Mouse (Mus musculus): ENCODE measurements around the gene Fam83f.
A peak's percentile ranks its signal among the peaks of the same experiment; 100 is the strongest.

Gene Fam83f

DNA sequence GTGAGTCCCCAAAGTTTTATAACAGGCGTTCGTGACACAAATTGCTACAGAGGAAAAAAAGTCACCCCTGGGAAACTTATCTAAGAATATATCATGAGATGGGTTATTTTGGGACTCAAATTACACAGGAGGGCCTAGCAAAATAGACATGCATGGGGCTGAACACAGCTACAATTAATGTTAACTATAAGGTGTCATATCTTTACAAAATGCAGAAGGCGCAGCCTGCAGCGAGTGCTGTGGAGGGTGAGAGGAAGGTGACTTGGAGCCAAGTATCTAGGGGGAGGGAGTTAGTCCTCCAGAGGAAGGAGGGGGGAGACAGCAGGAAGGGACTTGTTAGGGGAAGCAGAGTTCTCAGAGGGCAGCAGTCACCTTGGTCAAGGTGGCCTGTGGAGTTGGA, 7.2 kb upstream of the Fam83f start:
- DNase-seq (ENCODE audit: low spot score in 2 of 2): no peak

DNA sequence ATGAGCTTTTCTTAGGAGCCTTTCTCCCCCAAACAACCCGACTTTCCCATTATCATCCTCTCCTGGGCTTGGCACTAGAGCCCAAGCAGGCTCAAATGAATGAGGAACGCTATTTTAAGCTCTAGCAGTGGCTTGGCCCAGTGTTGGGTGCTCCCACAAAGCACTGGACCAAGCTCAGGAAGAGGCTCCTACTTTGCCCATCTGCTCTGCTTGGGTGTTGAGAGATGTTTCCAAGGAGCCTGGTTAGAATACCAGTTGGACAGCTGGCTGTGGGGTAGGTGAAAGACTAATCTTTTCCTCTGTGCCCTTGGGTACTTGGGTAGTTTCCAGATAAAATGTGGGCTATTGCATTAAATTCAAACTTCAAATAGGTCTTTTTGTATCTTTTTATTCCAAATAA, 1.2 kb downstream of the Fam83f start:
- no peak for DNase-seq (ENCODE audit: low spot score in 2 of 2)

DNA sequence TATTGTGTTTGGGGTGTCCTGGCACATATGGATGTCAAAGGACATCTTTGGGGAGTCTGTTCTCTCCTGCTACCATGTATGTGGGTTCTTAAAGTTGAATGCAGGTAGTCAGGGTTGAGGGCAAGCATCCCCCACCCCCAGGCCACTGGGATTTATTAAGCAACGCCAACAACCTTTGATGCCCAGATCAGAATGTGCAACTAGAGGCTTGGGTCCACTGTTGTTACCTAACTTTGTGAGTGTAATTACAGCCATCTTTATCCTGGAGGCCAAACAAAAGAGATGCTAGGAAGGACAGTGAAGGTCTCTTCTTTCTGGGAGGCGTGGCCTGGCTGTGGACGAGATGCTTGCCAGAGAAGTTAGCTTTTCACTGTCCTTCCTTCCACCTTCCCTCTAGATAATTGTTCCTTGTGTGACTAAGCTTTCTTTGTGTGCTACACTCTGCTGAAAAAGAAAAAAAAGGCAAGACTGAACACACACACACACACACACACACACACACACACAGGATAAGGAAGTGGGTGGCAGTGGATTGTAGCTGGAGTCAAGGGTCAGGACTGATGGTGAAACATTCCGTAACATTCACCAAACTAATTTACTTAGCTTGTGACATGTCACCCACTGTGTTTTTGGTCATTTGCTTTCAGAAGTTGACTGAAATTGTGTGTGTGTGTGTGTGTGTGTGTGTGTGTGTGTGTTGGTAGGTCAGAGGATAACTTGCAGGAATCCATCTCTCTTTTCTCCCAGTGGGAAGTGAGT, 1.9 kb downstream of the Fam83f start:
- no peak for DNase-seq (ENCODE audit: low spot score in 2 of 2)

DNA sequence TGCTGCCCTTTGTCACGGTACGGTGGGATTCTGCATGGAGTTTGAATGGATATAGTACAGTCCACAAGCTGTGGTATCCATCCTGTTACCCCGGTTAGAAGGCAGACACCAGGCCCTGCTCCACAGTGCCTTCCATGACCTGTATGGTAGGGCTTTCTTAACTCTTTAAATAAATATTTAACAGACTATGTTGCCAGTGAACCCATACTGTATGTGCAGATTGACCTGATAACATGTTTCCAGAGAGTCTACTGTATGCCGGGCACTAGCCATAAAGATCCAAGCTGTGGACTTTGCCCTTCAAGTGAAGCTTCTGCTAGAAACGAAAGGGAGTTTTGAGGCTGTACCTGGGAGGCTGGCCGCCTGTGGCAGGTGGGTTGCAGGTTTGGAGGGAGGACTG, 3.1 kb downstream of the Fam83f start:
- DNase-seq (ENCODE audit: low spot score in 2 of 2): no peak

DNA sequence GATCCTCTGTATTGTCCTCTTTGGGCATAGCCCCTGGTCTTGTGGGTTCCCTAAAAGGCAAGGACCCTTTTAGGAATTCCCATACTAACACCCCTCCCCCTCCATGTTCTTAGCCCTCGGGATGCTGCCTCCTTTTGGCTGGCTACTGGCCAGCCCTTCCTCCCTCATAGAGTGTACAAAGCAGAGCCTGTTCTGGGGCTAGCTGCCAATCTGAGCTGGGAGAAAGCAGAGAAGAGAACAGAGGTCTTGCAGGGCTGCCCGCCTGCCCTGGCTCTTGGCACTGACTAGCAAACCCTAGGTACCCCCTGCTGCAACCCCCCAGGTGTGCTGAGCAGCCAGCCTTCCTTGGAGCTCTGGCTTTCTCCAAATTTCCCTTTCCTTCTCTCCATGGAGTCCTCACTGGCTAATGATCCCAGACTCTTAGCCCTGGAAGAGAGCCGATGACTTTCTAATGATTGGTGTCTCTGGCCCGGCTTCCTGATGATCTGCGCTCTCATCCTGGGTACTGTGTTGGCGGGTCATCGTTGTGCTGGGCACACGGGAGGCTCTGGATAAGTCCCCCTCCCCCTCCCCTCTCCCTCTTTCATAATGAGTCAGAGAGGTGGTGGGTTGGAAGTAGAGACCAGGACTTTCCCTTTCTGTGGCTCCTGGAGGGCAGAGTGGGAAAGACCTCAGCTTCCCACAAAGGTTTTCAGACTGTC, 8.0 kb downstream of the Fam83f start:
- DNase-seq (ENCODE audit: low spot score in 2 of 2): no peak

DNA sequence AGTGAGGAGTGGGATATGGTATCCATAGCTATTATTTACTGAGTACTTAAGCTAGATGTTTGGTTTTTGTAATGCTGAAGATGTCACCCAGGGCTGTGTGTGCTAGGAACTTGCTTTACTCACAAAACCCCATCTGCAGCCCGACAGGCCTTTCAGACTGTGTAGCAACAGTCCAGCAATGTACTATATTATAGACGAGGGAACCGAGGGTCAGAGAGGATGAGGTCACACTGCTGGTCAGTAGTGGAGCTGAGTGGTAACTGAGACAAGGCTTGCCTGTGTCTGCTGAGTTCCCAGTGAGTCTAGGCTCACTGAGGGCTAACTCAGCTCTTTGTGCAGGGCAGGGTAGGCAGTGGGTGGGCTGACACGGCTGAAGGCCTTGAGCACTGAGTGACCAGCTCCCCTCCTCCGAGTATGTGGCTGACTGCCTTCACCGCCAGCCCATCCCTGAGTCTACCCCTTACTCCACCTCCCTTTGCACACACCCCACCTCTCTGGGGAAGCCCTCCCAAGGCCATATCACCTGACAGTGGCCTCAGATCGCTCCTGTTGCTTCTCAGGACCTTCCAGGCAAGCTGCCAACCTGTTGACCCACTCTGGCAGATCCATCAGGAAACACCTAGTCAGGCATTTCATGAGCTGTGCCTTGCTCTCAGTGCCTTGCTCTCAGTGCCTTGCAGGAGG, 8.8 kb downstream of the Fam83f start:
- no peak for DNase-seq (ENCODE audit: low spot score in 2 of 2)

DNA sequence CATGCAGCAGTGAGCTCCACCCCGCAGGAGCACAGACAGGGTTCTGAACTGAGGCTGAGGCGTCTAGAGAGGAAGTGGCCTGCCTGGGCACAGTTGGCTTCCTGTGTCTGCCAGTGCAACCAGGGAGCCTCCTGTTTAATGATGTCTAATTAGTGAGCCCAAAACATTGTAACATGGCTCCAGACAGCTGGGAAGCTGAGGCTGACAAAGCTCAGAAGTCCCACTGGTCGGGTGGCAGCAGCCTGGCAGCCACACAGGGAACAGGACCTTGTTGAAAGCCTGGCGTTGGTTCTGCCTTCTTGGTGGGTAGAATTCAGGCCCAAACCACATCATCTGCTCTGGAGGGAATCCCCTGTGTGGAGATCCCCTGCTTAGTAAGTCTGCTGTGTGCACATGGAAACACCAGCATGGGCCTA, 9.8 kb downstream of the Fam83f start:
- peak; percentile 76 to 78 for DNase-seq (ENCODE audit: low spot score in 2 of 2)

DNA sequence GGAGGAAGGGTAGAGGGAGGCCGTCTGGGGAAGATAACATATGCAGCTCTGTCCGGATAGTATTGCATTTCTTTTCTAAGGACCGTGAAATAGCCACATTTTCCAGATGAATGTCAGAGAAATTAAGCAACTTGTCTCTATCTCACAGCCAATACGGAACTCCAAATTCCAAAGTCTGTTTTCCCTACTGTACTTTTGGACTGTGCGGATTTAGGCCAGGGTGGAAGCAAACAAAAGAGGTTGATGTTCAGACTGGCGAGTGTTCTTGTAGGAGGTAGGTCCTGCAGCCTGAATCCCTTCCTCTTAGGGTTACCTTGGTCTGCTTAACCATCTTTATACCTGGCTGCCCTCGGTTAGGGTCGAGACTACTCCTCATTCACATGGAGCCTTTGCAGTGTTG, 10.7 kb downstream of the Fam83f start:
- no peak for DNase-seq (ENCODE audit: low spot score in 2 of 2)

DNA sequence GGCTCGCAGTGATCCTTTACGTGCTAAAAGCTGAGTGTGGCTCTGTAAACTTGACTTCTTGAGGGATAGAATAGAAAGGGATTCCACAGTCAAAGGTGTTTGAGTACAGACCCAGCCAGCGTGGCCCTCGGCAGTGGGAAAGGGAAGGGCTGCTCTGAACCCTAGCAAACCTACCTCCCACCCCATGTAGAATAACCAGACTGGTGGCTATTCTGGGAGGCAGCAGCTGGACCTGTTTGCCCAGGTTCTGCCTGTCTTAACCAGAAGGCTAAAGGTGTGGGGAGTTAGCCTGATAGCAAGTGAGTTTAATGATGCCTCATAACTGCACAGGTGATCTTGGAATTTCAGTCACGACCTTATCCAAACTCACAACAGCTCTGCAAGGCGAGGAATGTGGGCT, 11.5 kb downstream of the Fam83f start:
- no peak for DNase-seq (ENCODE audit: low spot score in 2 of 2)

DNA sequence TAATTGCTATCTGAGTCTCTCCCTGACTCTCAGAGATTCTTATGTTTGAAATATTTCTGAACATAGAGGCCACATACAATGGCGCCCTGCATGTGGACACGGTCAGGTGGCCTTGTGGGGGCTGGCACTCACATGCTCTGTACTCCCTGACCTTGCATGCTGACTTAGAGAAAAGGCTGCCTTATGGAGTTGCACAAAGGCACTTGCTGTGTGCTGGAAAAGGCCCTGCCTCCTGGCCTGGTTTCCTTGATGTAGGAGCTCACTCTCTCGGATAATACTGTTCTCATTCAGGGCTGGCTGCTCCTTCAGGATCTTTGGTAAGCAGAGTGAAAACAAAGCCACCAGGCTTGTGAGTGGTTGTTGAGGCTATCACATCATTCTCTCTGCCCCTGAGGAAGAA, 12.3 kb downstream of the Fam83f start:
- DNase-seq (ENCODE audit: low spot score in 2 of 2): no peak

DNA sequence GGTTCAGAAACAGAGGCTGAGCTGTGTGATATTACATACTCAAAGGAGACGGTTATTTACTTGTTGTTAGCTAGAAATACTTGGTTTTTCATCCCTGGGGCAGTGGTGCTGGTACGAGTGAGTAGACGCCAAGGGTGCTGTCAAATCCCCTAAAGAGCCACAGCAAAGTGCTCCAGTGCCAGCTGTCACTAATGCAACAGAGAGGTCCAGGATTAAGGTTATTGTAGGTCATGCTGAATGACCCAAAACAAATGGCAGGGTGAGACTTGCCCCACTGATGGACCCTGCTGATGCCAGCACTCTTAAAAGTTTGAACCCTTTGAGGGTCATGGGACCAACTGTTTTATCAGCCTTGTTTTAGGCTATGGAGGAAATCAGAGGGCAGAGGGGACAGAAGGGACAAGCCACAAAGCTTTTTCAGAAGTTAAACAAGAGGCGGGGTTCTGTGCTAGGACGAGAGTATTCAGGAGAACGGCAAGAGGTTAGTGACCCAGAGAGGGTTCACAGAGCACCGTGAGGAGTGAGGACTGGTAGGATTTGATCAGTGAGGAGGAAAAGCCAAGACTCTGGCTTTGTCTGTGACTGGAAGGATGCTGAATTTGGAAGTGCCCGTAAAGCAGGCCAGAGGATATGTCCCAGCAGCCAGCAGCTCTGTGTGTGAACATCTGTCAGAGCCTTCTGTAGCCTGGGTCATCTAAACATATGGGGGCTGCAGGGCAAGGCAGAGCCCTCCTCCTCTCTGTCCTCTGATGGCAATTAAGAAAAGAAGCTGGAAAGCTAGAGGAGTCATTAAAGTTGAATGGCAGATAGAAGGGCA, 13.3 kb downstream of the Fam83f start:
- DNase-seq (ENCODE audit: low spot score in 2 of 2): no peak

DNA sequence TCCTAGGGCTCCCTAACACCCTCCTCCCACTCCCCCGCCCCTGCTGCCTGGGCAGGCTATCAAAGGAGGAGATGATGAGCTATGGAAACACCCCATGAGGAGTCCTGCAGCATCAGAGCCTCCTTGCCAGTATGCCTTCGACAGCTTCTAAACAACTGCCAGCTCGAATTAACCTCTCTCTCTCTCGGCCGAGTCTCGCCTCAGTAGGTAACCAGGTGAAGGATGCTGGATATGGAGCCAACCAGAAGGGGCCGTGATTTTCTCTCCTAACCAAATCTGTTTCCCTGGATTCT, 13.9 kb downstream of the Fam83f start:
- no peak for DNase-seq (ENCODE audit: low spot score in 2 of 2)

DNA sequence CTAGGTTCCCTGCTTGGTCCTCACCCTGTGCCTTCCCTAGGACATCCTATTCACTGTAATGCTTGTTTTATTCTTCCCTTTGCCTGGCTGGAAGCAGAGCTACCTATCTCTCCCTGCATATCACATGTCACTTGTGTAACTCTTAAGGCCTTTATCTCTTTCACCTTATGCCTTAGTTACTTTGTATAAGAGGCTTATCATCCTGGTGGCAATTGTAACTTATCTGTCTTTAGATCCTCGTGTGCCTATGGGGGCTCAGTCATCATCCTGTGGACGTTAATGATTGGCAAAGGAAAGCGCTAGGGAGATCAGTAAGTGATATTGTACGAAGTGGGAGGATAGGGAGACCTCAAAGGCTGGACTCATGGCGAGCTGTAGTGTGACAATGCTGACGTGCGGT, 16.9 kb downstream of the Fam83f start:
- DNase-seq (ENCODE audit: low spot score in 2 of 2): no peak

DNA sequence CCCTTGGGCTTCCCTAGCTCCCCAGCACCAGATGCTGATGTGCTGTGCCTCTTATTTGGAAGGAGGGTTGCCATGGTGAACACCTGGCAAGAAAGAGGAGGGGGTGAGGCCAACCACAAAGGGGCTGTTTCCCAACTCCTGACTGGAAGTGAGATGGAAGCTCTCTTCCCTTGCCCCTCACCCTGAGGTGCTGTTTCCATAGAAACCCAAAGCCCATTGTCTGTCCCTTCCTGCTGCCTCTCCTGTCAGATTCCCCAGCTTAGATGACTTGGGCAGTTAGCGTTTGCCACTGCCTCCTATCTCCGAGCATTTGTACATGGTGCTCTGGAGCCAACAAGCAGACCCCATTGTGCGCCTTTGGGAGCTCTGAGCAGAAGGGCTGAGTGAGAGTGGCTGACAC, 21.8 kb downstream of the Fam83f start:
- DNase-seq (ENCODE audit: low spot score in 2 of 2): no peak

DNA sequence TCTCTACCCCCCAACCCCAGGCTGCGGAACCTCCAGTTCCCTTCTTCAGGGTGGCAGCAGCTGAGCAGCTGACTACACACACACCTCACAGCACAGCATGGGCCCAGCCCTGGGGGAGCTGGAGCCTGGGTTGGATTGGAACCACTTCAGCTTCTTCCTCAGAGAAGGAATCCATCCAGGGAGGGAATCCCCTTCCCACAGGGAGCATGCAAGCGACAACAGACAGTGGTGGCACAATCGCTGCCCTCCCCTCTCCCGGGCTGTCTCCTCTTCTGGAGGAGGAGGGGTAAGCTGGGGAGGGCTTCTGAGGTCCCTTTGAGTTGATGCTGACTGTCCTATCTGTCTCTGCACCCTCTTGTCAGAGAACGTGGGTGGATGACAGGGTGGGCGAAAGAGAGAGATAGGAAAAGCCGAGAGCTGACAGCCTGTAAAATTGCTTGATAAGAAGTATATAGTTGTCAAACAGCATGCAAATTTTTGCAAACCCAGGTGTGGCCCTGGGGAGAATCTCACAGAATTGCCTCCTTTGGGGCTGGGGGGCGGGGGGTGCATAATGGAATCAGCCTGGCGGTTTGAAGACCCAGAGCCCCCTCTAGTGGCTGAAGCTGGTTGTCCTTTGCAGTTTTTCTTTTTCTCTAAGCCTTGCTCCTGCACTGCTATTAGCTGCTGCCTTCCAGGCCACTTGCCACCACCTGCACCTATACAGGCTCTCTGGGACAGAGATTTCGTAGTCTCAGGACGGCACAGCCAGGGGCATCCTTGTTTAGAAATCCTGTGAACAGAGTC, 22.7 kb downstream of the Fam83f start:
- DNase-seq (ENCODE audit: low spot score in 2 of 2): peak; percentile 44 to 78

DNA sequence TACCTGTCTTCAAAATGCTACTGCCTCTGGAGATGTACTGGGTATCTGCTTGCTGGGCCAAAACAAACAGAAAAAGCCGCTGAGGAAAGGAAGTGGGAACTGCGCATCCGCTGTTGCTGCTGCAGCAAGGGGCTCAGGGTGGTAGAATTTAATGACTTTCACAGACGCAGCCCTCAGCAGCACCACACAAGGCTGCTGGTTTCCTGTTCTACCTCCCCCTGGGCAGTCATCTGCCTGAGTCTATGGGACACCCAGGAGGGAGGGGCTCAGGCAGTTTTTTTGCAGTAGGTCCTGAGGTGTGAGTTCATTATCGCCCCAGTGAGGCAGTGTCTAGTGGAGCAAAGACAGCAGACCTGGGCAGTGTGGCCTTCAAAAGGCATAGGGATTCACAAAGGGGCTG, 25.9 kb downstream of the Fam83f start:
- DNase-seq (ENCODE audit: low spot score in 2 of 2): peak; percentile 73 to 75

DNA sequence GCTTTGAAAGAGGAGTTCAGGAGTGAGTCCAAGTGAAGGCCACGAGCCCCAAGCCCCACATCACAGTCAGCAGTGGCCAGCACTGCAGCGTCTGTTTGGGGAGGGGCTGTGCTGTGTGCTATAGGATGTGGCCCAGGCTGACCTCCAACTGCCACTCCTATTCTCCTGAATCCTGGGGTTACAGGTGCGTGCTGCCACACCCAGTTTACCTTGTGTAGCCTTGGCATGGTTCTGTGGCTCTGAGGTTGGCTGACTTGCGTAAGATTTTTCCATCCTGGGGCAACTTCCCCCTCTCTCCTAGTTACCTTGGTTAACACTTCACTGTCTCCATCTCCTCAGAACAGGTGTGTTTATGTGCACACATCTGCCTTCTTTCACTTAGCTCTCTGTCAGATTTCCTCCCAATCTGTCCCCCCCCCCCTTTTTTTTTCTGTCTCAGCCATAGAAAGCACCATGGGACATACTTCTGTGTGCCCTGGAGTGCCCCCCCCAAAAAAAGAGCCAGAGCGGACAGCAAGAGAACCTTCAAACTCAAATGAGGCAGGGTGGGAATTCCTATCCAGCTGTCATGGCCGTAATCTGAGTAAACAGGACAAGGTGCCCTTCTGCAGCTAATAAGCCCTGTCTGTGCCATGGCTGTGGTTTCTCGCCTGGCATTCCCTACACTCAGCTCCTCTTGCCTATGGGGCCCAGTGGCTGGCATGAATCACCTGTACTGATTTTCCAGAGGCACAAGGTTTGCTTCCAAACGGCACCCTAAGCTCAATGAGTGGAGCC, 30.0 kb downstream of the Fam83f start:
- no peak for DNase-seq (ENCODE audit: low spot score in 2 of 2)

DNA sequence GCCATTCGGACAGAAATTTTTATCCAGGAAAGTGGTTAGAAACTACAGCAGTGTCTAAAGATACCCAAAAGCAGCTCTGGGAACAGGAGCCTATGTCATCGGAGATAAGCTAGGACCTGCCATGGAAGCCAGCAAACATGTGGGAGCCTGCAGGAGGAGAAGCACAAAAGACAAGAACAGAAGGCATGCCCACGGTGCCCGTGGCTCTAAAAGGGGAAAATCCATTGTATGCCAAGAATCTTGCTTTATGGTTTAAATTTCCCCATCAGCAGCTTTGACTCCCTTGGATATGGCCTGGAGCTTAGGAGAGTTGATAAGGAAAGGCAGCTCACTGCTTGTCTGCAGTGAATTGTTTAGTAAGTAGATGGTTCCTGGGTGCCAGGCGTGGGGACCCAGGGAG, 31.3 kb downstream of the Fam83f start:
- no peak for DNase-seq (ENCODE audit: low spot score in 2 of 2)

DNA sequence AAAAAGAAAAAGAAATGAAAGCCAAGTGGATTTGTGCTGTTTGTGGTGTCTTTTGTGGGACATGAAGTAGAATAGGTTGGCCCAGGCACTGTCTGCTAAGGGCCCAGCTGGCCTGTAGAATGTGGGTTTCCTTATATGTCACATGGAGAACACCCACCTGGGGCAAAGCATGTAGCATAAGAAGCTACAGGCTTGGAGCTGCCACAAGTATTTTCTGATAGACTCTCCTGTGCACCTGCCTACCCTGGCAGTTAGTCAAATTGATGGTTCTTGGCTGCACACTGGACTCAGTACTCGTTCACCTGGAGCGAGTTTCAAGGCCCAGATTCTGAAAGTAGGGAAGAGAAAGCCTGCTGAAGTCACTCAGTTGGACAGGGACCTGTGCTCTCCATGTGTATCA, 31.8 kb downstream of the Fam83f start:
- no peak for DNase-seq (ENCODE audit: low spot score in 2 of 2)

DNA sequence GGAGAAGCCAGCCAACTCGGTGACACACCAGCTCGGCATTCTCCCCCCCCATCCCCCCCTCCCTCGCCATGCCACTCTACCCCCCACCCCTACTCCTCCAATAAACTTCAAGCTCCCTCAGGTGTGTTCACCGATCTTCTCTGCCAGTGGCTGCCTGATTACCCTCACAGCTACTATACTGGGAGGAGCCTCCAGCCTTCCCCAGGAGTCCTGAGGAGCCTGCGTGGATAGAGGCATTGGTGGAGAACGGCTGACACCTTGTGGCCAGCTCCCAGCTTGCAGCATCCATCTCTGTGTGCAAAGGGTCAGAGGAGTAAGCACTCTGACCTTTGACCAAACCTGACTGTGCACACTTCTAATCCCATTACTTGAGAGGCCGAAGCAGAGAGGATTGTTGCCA, 32.6 kb downstream of the Fam83f start:
- peak; percentile 70 to 81 for DNase-seq (ENCODE audit: low spot score in 2 of 2)

All from natural killer cell, adult 2 months (primary cell).